Mouse (Mus musculus) hindbrain, embryonic 13.5 days (tissue): ENCODE measurements around the gene Llgl2. TPM values are rescaled to one million over a fixed set of nuclear protein-coding genes. Genes with fewer than 3 reads are reported as not detected.

Experiments used
- ATAC-seq: fragments of 200-750 bp; cut with Nextera tagmentation; 2 replicates; pipeline ENCODE4 v1.8.0; 2017; ENCODE audit warnings: moderate TSS enrichment; ENCODE audit not compliant: low FRiP score
- H3K27ac ChIP-seq: fragments of 300-500 bp; sonication (generic); 2 replicates; pipeline ENCODE4 v1.5.1; 2015; ENCODE audit warnings: inconsistent platforms, mild to moderate bottlenecking, moderate library complexity
- H3K27me3 ChIP-seq: fragments of 300-500 bp; sonication (generic); 2 replicates; pipeline ENCODE4 v1.6.1; 2015; ENCODE audit warnings: mild to moderate bottlenecking, inconsistent platforms
- H3K36me3 ChIP-seq: fragments of 300-500 bp; sonication (generic); 2 replicates; pipeline ENCODE4 v1.6.1; 2015; ENCODE audit warnings: mild to moderate bottlenecking, inconsistent platforms
- H3K4me1 ChIP-seq: fragments of 300-500 bp; sonication (generic); replicated peaks from 2 replicates; pipeline ENCODE4 v1.6.1; 2015; ENCODE audit warnings: inconsistent platforms
- H3K4me2 ChIP-seq: fragments of 300-500 bp; sonication (generic); 2 replicates; pipeline ENCODE4 v1.6.1; 2015; ENCODE audit warnings: inconsistent platforms, mild to moderate bottlenecking, moderate library complexity
- H3K4me3 ChIP-seq: fragments of 300-500 bp; sonication (generic); 2 replicates; pipeline ENCODE4 v1.5.1; 2015; ENCODE audit warnings: mild to moderate bottlenecking, inconsistent platforms
- H3K9ac ChIP-seq: fragments of 300-500 bp; sonication (generic); 2 replicates; pipeline ENCODE4 v1.6.1; 2015; ENCODE audit warnings: mild to moderate bottlenecking, inconsistent platforms
- H3K9me3 ChIP-seq: fragments of 300-500 bp; sonication (generic); 2 replicates; pipeline ENCODE4 v1.6.1; 2016; ENCODE audit warnings: inconsistent platforms
- WGBS: fragments of 180-500 bp; shearing (Covaris S2); methylation state at CpG from one replicate; pipeline ENCODE4 v1.1.7; 2015; 5-methylcytosine and 5-hydroxymethylcytosine counted together
- polyA plus RNA-seq: library from polyadenylated mRNA; unstranded; fragments of >200 nt; fragmentation: Nextera tagmentation; extraction: Ambion mirVana; gene quantifications from 2 replicates; pipeline ENCODE4 v1.2.1, GENCODE M21; 2015

Llgl2 gene
- polyA plus RNA-seq, 1 experiment from 2014 or later, result 2.2 TPM

- 89% methylated on average over 14 of the region's 14 CpGs for WGBS
- Histone ChIP-seq H3K9me3 (no peaks in the 10 kb centered on the region), H3K36me3 (peaks cover 95% of the 10 kb centered on the region), H3K27ac (no peak overlapping the region), H3K27me3 (no peaks in the 10 kb centered on the region), H3K4me1 (0 out of 2 replicates have a peak, but pooled peaks cover under 1% of the 10 kb centered on the region), H3K9ac (no peak overlapping the region), H3K4me2 (no peak overlapping the region), H3K4me3 (no peak overlapping the region)
- no peak for ATAC-seq
These were observed 31.5 kb upstream of the Llgl2 start for GRCm38 (mm10) chr11:115792353-115792752.

- no peak overlapping the region for H3K9ac ChIP-seq
- WGBS, result 83% methylated on average over 15 of the region's 15 CpGs
- 0 out of 2 replicates have a peak overlapping the region, but pooled peaks have one; percentile 9 for H3K27ac ChIP-seq
- no peak overlapping the region for H3K4me3 ChIP-seq
- H3K27me3 ChIP-seq, result no peaks in the 10 kb centered on the region
- H3K4me1 ChIP-seq, result no peaks in the 10 kb centered on the region
- H3K36me3 ChIP-seq, result peaks cover 100% of the 10 kb centered on the region
- H3K4me2 ChIP-seq, result no peak overlapping the region
- no peaks in the 10 kb centered on the region for H3K9me3 ChIP-seq
- no peak for ATAC-seq
These were observed 27.0 kb upstream of the Llgl2 start for GRCm38 (mm10) chr11:115796898-115797297.

- Histone ChIP-seq H3K36me3 (peaks cover 100% of the 10 kb centered on the region), H3K4me2 (no peak overlapping the region), H3K27me3 (no peaks in the 10 kb centered on the region), H3K4me1 (no peaks in the 10 kb centered on the region), H3K9ac (no peak overlapping the region), H3K4me3 (no peak overlapping the region), H3K27ac (0 out of 2 replicates have a peak overlapping the region, but pooled peaks have one; percentile 9), H3K9me3 (no peaks in the 10 kb centered on the region)
- no peak for ATAC-seq
- 84% methylated on average over 9 of the region's 9 CpGs for WGBS
These were observed 26.2 kb upstream of the Llgl2 start for GRCm38 (mm10) chr11:115797665-115798064.

GRCm38 (mm10) chr11:115800981-115801380 is 22.9 kb upstream of the Llgl2 start:
- Histone ChIP-seq H3K4me2 (no peak overlapping the region), H3K27me3 (no peaks in the 10 kb centered on the region), H3K9me3 (no peaks in the 10 kb centered on the region), H3K4me1 (no peaks in the 10 kb centered on the region), H3K27ac (no peak overlapping the region), H3K9ac (no peak overlapping the region), H3K4me3 (no peak overlapping the region), H3K36me3 (peaks cover 91% of the 10 kb centered on the region)
- WGBS, result 89% methylated on average over 17 of the region's 18 CpGs
- no peak for ATAC-seq

DNA sequence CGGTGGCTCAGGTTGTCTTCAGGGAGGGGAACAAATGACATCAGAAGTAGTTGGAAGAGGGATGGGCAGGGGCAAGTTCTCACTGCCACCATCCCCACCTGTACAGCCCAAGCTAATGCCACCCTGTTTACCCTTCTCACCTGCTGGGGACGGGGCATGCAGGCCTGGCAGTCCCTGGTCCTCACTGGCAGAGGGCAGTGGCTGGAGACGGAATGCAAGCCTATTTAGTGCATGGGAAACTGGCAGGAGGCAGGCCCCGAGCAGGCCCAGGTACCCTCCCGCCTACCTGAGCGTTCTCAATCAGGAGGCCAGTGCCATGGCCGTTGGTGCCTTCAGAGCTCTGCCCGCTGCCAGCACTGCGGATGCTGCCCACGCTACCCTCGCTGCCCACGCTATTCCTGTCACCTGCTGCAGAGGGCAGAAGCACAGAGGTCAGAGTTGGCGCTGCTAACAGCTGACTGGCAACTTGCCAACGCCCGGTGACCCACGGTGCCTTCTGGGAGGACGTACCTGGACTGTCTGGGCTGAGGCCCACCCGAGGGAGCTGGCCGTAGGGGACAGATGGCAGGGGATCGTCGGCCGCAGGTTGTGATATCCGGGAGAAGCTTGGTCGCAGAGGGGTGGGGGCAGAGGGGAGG is 20.7 kb upstream of the Llgl2 start:
- Histone ChIP-seq H3K27me3 (no peaks in the 10 kb centered on the region), H3K4me3 (no peak overlapping the region), H3K9me3 (no peaks in the 10 kb centered on the region), H3K9ac (no peak overlapping the region), H3K4me2 (no peak overlapping the region), H3K27ac (no peak overlapping the region), H3K36me3 (peaks cover 81% of the 10 kb centered on the region), H3K4me1 (peaks cover 20% of the 10 kb centered on the region)
- ATAC-seq, result no peak
- 93% methylated on average over 24 of the region's 24 CpGs for WGBS

GRCm38 (mm10) chr11:115805005-115805404 is 18.8 kb upstream of the Llgl2 start:
- Histone ChIP-seq H3K9me3 (no peaks in the 10 kb centered on the region), H3K27me3 (no peaks in the 10 kb centered on the region), H3K4me2 (no peak overlapping the region), H3K4me1 (peaks cover 38% of the 10 kb centered on the region), H3K9ac (no peak overlapping the region), H3K4me3 (no peak overlapping the region), H3K36me3 (peaks cover 63% of the 10 kb centered on the region), H3K27ac (no peak overlapping the region)
- ATAC-seq, result no peak
- WGBS, result 93% methylated on average over 7 of the region's 7 CpGs

- Histone ChIP-seq H3K4me3 (no peak overlapping the region), H3K9ac (no peak overlapping the region), H3K27me3 (no peaks in the 10 kb centered on the region), H3K4me2 (peak overlapping the region; percentile 92; the same call in 1 of the 2 replicates), H3K9me3 (no peaks in the 10 kb centered on the region), H3K36me3 (peaks cover 56% of the 10 kb centered on the region), H3K27ac (peak overlapping the region; percentile 83; the same call in 1 of the 2 replicates), H3K4me1 (peaks cover 49% of the 10 kb centered on the region)
- WGBS, result 96% methylated on average over 10 of the region's 10 CpGs
- ATAC-seq, result no peak
These were observed 17.7 kb upstream of the Llgl2 start for GRCm38 (mm10) chr11:115806154-115806553.

DNA sequence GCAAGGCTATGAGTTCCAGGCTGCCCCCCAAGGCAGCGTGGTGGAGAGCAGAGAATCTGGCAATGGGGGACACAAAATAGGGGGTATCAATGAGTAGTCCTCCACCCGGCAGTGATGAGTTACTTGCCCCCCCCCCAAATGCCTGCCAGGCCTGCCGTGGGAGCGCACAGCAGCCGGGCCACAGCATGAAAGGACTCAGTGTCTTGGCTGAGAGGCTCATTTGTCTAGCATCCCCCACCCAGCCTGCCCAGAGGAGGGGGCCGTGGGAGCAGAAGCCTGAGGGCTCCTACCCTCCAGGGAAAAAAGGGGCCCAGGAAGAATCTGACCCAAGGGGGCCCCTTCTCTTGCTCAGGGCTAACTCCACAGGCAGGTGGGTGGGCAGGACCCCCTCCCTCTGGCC is 16.5 kb upstream of the Llgl2 start:
- peaks cover 48% of the 10 kb centered on the region for H3K36me3 ChIP-seq
- peak overlapping the region; percentile 92 for H3K4me2 ChIP-seq
- 0 out of 2 replicates have a peak overlapping the region, but pooled peaks have one; percentile 11 for H3K9ac ChIP-seq
- no peaks in the 10 kb centered on the region for H3K27me3 ChIP-seq
- H3K9me3 ChIP-seq, result no peaks in the 10 kb centered on the region
- H3K27ac ChIP-seq, result peak overlapping the region; percentile 83
- 46% methylated on average over 6 of the region's 6 CpGs for WGBS
- peaks cover 61% of the 10 kb centered on the region for H3K4me1 ChIP-seq
- H3K4me3 ChIP-seq, result no peak overlapping the region
- ATAC-seq, result peak; percentile 58

GRCm38 (mm10) chr11:115807971-115808370 is 15.9 kb upstream of the Llgl2 start:
- Histone ChIP-seq H3K9ac (peak overlapping the region; percentile 60; the same call in 1 of the 2 replicates), H3K4me1 (peaks cover 67% of the 10 kb centered on the region), H3K27ac (peak overlapping the region; percentile 83), H3K4me2 (peak overlapping the region; percentile 92), H3K9me3 (no peaks in the 10 kb centered on the region), H3K4me3 (no peak overlapping the region), H3K36me3 (peaks cover 41% of the 10 kb centered on the region), H3K27me3 (no peaks in the 10 kb centered on the region)
- 0 out of 2 replicates have a peak, but pooled peaks have one; percentile 9 for ATAC-seq
- 49% methylated on average over 11 of the region's 11 CpGs for WGBS

- peak overlapping the region; percentile 92 for H3K4me2 ChIP-seq
- H3K36me3 ChIP-seq, result peaks cover 33% of the 10 kb centered on the region
- ATAC-seq, result no peak
- H3K27me3 ChIP-seq, result no peaks in the 10 kb centered on the region
- peak overlapping the region; percentile 60 for H3K9ac ChIP-seq
- 0 out of 2 replicates have a peak overlapping the region, but pooled peaks have one; percentile 1 for H3K4me3 ChIP-seq
- H3K9me3 ChIP-seq, result no peaks in the 10 kb centered on the region
- peak overlapping the region; percentile 83 for H3K27ac ChIP-seq
- 43% methylated on average over 10 of the region's 10 CpGs for WGBS
- H3K4me1 ChIP-seq, result peaks cover 71% of the 10 kb centered on the region
These were observed 15.0 kb upstream of the Llgl2 start for GRCm38 (mm10) chr11:115808696-115809310.

- ATAC-seq, result no peak
- no peak overlapping the region for H3K4me3 ChIP-seq
- H3K27ac ChIP-seq, result peak overlapping the region; percentile 83
- no peaks in the 10 kb centered on the region for H3K27me3 ChIP-seq
- H3K9ac ChIP-seq, result peak overlapping the region; percentile 60
- H3K4me1 ChIP-seq, result peaks cover 75% of the 10 kb centered on the region
- peaks cover 30% of the 10 kb centered on the region for H3K36me3 ChIP-seq
- H3K4me2 ChIP-seq, result peak overlapping the region; percentile 92
- no peaks in the 10 kb centered on the region for H3K9me3 ChIP-seq
- WGBS, result 52% methylated on average over 8 of the region's 8 CpGs
These were observed 14.5 kb upstream of the Llgl2 start for GRCm38 (mm10) chr11:115809311-115809781.

- 75% methylated on average over 14 of the region's 14 CpGs for WGBS
- no peaks in the 10 kb centered on the region for H3K9me3 ChIP-seq
- H3K4me1 ChIP-seq, result peaks cover 79% of the 10 kb centered on the region
- no peaks in the 10 kb centered on the region for H3K27me3 ChIP-seq
- H3K27ac ChIP-seq, result peak overlapping the region; percentile 83
- no peak for ATAC-seq
- peak overlapping the region; percentile 92 for H3K4me2 ChIP-seq
- peak overlapping the region; percentile 93 for H3K9ac ChIP-seq
- H3K4me3 ChIP-seq, result peak overlapping the region; percentile 91
- H3K36me3 ChIP-seq, result peaks cover 20% of the 10 kb centered on the region
These were observed 13.5 kb upstream of the Llgl2 start for GRCm38 (mm10) chr11:115810377-115810776.
